Mouse (Mus musculus): Measurements from ENCODE around the gene Spdye4b. TPM values are rescaled to one million over a fixed set of nuclear protein-coding genes. Genes with fewer than 3 reads are reported as not detected.

The Spdye4b gene
- polyA plus RNA-seq, 1 experiment from 2014 or later, result not detected

DNA sequence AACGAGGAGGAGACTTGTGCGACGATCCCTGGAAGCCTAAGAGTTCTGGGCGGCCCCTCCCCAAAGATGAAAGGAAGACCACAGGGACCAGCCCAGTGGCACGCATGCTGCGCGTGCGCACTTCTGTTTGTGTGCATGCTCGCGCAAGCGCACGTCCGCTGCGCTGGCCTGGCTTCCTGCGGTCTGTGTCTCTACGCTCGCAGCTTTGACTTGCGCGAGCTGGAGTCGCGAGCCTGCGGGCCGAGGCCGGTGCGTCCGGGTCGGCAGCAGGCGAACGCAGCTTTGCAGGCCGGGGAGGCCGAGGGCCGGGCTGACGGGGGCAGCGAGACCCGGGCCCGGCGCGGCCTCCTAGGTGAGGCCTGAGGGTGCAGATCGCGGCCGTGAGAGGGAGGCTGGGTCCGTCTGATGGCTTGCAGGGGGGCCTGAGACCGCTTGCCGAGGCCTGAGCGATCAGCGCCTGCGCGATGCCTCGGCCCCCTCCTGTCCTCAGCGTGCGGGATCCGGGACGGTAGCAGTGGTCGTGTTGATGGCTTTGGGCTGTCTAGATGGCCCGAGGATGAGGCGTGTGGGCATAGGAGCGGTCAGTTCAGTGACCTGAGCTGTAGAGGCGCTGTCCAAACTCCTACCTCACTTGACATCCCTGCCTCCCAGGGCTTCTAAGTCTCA lies 54.3 kb downstream of the Spdye4b start, which contains the start of gene Zfp12:
Zfp12 (plus strand) TSS at position 136 of the 666 bp plus-strand sequence.
- Histone ChIP-seq H3K9me3 (ENCODE audit: low read length) (no peaks in the 10 kb centered on the region), H3K4me3 (ENCODE audit: low read depth, low read length) (peak within 1 kb of the TSS; percentile 80), H3K27ac (ENCODE audit: low read length) (peak within 1 kb of the TSS; percentile 92), H3K4me2 (replicated peaks; ENCODE audit: low read depth, low read length) (peak within 1 kb of the TSS; percentile 90), H3K36me3 (ENCODE audit: insufficient read depth, low read length) (0 out of 2 replicates have a peak, but pooled peaks cover 4% of the 10 kb centered on the region), H3K9ac (replicated peaks; ENCODE audit: low read depth) (peak within 1 kb of the TSS; percentile 85), H3K27me3 (replicated peaks; ENCODE audit: insufficient read depth, low read length) (no peaks in the 10 kb centered on the region), H3K4me1 (ENCODE audit: insufficient read depth, low read depth, low read length) (peaks cover 6% of the 10 kb centered on the region; the same call in 1 of the 2 replicates)
- WGBS, result under 1% methylated on average over 58 of the region's 58 CpGs
- DNase-seq (ENCODE audit: low spot score) (peak; percentile 98), ATAC-seq (peak; percentile 99)
- peak; percentile 61 for TF ChIP-seq CTCF (IDR thresholded peaks at IDR 0.05)
- no peak for TF ChIP-seq EP300 (IDR thresholded peaks at IDR 0.05)

DNA sequence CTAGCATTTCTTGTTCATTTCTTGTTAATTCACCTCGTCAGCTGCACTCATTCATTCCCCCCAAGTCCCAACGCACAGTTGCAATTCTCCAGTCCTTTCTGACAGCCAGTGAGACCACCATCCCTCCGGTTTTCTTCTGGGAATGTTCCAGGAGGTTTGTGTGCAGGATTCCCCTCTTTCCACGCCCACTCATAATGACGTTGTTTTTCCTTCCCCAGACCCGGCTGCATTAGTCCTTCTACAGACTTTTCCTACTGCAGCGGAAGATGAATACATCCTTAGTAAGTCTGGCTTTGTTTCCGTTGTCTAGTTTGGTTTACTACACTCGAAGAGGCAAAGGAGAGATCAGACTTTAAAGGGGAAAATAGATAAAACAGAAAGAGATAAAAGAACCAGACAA lies 55.2 kb downstream of the Spdye4b start:
- ATAC-seq (no peak), DNase-seq (ENCODE audit: low spot score) (no peak)
- Histone ChIP-seq H3K4me1 (ENCODE audit: insufficient read depth, low read depth, low read length) (peaks cover 6% of the 10 kb centered on the region; the same call in 1 of the 2 replicates), H3K27me3 (replicated peaks; ENCODE audit: insufficient read depth, low read length) (no peaks in the 10 kb centered on the region), H3K9me3 (ENCODE audit: low read length) (no peaks in the 10 kb centered on the region), H3K27ac (ENCODE audit: low read length) (no peak overlapping the region), H3K36me3 (ENCODE audit: insufficient read depth, low read length) (peaks cover 12% of the 10 kb centered on the region; the same call in 1 of the 2 replicates), H3K4me3 (ENCODE audit: low read depth, low read length) (peak overlapping the region; percentile 80; the same call in 1 of the 2 replicates), H3K4me2 (replicated peaks; ENCODE audit: low read depth, low read length) (peak overlapping the region; percentile 90), H3K9ac (replicated peaks; ENCODE audit: low read depth) (no peak overlapping the region; the same call in none of the 2 replicates)
- 25% methylated on average over 9 of the region's 9 CpGs for WGBS
- TF ChIP-seq EP300 (IDR thresholded peaks at IDR 0.05), result no peak
- TF ChIP-seq CTCF (IDR thresholded peaks at IDR 0.05), result no peak

DNA sequence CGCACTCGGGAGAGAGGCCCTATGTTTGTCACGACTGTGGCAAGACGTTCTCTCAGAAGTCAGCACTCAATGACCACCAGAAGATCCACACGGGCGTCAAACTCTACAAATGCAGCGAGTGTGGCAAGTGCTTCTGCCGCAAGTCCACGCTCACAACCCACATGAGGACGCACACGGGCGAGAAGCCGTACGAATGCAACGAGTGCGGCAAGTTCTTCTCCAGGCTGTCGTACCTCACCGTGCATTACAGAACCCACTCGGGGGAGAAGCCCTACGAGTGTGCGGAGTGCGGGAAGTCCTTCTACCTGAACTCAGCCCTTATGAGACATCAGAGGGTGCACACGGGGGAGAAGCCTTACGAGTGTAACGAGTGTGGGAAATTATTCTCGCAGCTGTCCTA lies 64.1 kb downstream of the Spdye4b start:
- WGBS, result 96% methylated on average over 26 of the region's 26 CpGs

DNA sequence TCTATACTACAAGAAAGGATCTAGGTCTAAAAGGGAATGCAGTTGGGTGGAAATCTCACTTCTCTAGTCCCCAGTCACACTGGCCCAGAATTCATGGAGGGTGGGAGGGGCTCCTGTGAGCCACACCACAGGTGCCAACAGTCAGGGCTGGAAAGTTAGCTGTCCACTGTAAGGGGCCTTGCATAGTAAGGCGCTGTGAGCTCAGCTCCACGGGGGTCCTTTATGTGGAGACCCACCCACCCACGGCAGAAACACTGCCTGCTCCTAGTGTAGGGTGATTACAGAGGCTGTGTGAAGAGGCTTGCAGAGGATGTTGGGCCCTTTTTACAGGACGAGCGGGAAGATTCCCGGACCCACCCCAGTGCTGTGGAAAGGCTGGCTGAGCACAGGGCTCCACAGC lies 71.2 kb downstream of the Spdye4b start:
- no peak for TF ChIP-seq EP300 (IDR thresholded peaks at IDR 0.05)
- no peak overlapping the region for H3K9ac ChIP-seq (replicated peaks; ENCODE audit: low read depth)
- H3K4me3 ChIP-seq (ENCODE audit: low read depth, low read length), result no peak overlapping the region
- H3K9me3 ChIP-seq (ENCODE audit: low read length), result no peaks in the 10 kb centered on the region
- no peak overlapping the region for H3K4me2 ChIP-seq (replicated peaks; ENCODE audit: low read depth, low read length)
- no peak overlapping the region for H3K27ac ChIP-seq (ENCODE audit: low read length)
- peaks cover 8% of the 10 kb centered on the region; the same call in 1 of the 2 replicates for H3K4me1 ChIP-seq (ENCODE audit: insufficient read depth, low read depth, low read length)
- ATAC-seq, result no peak
- WGBS, result 59% methylated on average over 6 of the region's 6 CpGs
- DNase-seq (ENCODE audit: low spot score), result no peak
- peaks cover 47% of the 10 kb centered on the region for H3K27me3 ChIP-seq (replicated peaks; ENCODE audit: insufficient read depth, low read length)
- peaks cover 2% of the 10 kb centered on the region; the same call in 1 of the 2 replicates for H3K36me3 ChIP-seq (ENCODE audit: insufficient read depth, low read length)

More for the DNA sequence above, 64.1 kb downstream of the Spdye4b start:
- Histone ChIP-seq H3K27ac (ENCODE audit: low read length) (no peak overlapping the region), H3K4me3 (ENCODE audit: low read depth, low read length) (no peak overlapping the region), H3K4me1 (ENCODE audit: insufficient read depth, low read depth, low read length) (no peaks in the 10 kb centered on the region), H3K4me2 (replicated peaks; ENCODE audit: low read depth, low read length) (no peak overlapping the region), H3K9me3 (ENCODE audit: low read length) (no peaks in the 10 kb centered on the region), H3K36me3 (ENCODE audit: insufficient read depth, low read length) (peaks cover 51% of the 10 kb centered on the region), H3K27me3 (replicated peaks; ENCODE audit: insufficient read depth, low read length) (no peaks in the 10 kb centered on the region), H3K9ac (replicated peaks; ENCODE audit: low read depth) (no peak overlapping the region)
- DNase-seq (ENCODE audit: low spot score) (no peak), ATAC-seq (no peak)
- TF ChIP-seq EP300 (IDR thresholded peaks at IDR 0.05) (no peak), CTCF (IDR thresholded peaks at IDR 0.05) (no peak)

DNA sequence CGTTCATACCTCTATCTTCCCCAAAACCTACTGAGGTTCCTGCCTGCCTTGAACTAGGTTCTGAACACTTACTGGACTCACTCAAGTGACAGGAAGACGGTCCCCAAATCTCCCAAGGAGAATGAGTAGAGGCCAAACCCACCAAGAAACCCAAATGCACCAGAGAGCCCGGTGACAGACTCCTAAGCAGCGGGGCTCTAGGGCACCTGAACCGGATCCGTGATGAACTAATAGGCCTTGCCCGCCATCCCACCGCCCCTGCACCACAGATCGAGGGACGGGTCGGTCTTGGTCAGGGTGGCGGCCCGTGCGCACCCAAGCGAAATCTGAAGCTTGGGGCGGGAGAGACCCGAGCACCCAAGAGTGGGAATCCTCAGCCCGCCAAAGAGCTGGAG lies 72.0 kb downstream of the Spdye4b start:
- Histone ChIP-seq H3K9me3 (ENCODE audit: low read length) (no peaks in the 10 kb centered on the region), H3K4me1 (ENCODE audit: insufficient read depth, low read depth, low read length) (peaks cover 8% of the 10 kb centered on the region; the same call in 1 of the 2 replicates), H3K27me3 (replicated peaks; ENCODE audit: insufficient read depth, low read length) (peaks cover 47% of the 10 kb centered on the region), H3K36me3 (ENCODE audit: insufficient read depth, low read length) (no peaks in the 10 kb centered on the region; the same call in 1 of the 2 replicates), H3K4me3 (ENCODE audit: low read depth, low read length) (peak overlapping the region; percentile 35; the same call in 1 of the 2 replicates), H3K27ac (ENCODE audit: low read length) (no peak overlapping the region), H3K4me2 (replicated peaks; ENCODE audit: low read depth, low read length) (no peak overlapping the region), H3K9ac (replicated peaks; ENCODE audit: low read depth) (no peak overlapping the region)
- 40% methylated on average over 18 of the region's 18 CpGs for WGBS
- DNase-seq (ENCODE audit: low spot score), result no peak
- TF ChIP-seq CTCF (IDR thresholded peaks at IDR 0.05) (no peak), EP300 (IDR thresholded peaks at IDR 0.05) (no peak)
- ATAC-seq, result no peak

DNA sequence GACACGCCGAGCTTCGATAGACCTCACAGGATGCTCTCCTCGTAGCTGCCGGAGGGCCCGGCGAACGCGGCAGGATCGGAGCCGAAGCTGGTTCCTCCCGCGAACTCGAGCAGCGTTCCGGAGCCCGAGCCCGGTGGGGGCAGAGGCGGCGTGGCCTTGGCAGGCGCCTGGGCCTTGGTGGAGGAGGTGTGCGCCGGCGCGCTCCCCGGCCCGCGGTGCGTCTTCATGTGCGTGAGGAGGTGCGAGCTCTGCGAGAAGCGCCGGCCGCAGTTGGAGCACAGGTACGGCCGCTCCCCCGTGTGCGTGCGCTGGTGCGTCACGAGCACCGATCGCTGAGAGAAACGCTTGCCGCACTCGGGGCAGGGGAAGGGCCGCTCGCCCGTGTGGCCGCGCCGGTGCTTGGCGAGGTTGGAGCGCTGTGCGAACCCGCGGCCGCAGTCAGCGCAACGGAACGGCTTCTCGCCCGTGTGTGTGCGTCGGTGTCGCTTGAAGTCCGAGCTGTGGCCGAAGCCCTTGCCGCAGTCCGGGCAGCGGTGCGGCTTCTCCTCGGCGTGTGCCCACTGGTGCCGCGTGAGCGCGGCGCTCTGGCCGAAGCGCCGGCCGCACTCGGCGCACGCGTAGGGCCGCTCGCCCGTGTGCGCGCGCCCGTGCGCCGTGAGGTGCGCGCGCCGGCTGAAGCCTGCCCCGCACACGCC lies 72.5 kb downstream of the Spdye4b start:
- Histone ChIP-seq H3K4me3 (ENCODE audit: low read depth, low read length) (peak overlapping the region; percentile 35), H3K27me3 (replicated peaks; ENCODE audit: insufficient read depth, low read length) (peaks cover 47% of the 10 kb centered on the region), H3K27ac (ENCODE audit: low read length) (no peak overlapping the region), H3K4me2 (replicated peaks; ENCODE audit: low read depth, low read length) (peak overlapping the region; percentile 65), H3K4me1 (ENCODE audit: insufficient read depth, low read depth, low read length) (peaks cover 8% of the 10 kb centered on the region; the same call in 1 of the 2 replicates), H3K9me3 (ENCODE audit: low read length) (no peaks in the 10 kb centered on the region), H3K36me3 (ENCODE audit: insufficient read depth, low read length) (no peaks in the 10 kb centered on the region; the same call in 1 of the 2 replicates), H3K9ac (replicated peaks; ENCODE audit: low read depth) (no peak overlapping the region)
- DNase-seq (ENCODE audit: low spot score) (no peak), ATAC-seq (0 out of 2 replicates have a peak, but pooled peaks have one; percentile 17)
- 6% methylated on average over 89 of the region's 103 CpGs for WGBS
- TF ChIP-seq CTCF (IDR thresholded peaks at IDR 0.05) (no peak), EP300 (IDR thresholded peaks at IDR 0.05) (no peak)

Measured in lung, postnatal 0 days (tissue).